Mouse (Mus musculus): ENCODE results near the gene Gab2.

Gab2 gene

DNA sequence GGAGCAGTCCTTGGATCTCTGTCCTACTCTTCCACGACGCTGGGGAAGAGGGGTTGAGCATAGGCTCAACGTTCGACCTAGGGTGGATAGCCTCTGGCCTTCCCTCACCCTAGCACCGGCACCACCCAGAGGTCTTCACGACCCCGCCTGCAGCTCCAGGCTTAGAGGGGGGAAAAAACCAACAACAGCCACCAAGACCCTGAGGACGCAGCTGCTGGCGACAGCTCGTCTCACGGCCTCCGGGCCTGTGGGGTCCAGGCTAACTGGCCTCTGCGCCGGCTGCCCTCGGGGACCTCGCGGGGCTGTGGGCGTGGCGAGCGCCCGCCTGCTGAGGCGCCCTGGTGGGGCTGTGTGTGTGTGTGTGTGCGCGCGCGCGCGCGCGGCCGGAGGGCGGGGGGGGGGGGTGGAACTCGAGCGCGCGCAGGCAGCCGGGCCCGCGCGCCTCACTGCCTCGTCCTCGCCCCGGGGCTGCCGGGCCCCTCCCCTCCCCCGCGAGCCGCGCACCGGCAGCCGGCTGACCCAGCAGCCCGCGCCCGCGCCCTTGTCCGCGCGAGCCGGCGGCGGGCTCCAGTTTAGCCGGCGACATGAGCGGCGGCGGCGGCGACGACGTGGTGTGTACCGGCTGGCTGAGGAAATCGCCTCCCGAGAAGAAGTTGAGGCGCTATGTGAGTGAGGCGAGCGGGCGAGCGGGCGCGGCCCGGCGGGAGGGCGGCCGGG lies at the start of gene Gab2:
TSS of gene Gab2 (plus strand) at position 345 of the 717 bp plus-strand sequence.
- peak; percentile 68 for DNase-seq (ENCODE audit: low spot score)

DNA sequence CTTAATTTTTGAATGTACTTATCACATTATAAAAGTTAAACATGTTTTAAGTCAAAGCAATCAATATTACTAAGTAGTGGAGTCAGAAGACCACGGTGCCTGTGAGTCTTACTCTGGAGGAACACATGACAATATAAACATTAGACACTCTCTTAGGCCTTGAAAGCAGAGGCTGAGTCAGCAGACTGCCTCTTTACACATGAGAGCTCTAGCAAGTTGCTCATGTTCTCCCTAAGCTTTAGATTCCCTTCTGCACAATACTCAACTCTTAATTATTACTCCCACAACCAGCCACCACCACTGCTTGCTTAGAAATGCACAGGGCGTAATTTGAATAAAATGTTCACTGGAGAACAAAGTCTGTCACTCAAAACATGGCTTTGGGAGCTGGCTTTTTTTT lies 49.0 kb upstream of the Gab2 start:
- DNase-seq (ENCODE audit: low spot score) = no peak

DNA sequence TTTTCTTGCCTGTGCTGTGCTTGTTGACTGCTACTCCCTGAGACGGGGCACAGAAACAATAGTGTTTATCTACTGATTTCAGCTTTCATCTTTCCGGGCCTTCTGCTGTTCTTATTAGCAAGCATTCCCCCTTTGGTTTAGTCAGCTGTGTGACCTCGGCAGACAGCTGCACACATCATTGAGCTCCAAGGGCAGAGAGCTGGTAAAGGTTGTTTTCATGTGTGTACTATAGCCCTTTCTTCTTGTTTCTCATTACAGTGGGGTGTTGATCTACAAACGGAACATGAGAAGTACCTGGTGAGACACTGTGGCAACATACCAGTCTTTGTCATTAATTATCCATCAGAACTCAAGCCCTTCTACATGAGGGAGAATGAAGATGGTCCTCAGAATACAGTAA lies 41.7 kb upstream of the Gab2 start:
- DNase-seq (ENCODE audit: low spot score) = no peak

DNA sequence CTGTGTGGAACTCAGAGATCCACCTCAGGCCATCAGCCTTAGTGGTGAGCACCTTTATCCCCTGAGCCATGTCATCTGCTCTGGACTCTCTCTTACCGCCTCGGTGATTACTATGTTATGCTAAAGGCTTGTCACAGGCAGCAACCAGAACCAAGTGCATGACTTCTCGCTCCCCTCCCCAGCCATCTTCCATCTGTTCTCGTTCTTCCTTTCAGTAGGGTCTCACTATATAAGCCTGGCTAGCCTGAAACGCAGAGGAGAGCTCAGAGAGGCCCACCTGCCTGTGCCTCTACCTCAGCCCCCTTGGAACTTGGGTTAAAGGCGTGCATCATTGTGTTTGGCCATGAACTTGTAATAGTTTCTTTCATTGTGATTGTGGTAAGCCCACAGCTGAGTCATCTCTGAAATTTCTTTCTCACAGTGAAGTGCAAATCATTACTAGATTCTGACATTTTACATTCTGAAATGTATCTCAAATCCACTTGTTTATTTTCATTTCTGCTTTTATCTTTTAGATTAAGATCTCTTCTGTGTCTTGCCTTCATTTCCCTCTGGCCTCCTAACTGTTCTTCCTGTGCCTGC lies 39.4 kb upstream of the Gab2 start:
- no peak for DNase-seq (ENCODE audit: low spot score)

DNA sequence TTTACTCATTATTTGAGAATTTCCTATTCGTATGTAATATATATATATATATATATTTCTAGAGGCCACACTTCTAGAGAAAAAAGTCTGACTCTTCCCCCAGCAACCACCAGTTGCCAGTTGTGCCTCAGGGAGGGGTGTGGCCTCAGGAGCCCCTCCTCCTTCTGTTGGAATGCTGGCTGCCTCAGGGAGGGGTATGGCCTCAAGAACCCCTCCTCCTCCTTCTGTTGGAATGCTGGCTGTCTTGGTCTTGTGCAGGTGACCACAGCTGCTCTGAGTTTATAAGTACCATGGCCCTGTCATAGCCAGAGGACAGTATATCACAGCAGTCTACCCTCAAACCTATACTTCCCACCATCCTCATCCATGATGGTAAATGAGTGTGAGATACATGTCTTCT lies 38.4 kb upstream of the Gab2 start:
- no peak for DNase-seq (ENCODE audit: low spot score)

DNA sequence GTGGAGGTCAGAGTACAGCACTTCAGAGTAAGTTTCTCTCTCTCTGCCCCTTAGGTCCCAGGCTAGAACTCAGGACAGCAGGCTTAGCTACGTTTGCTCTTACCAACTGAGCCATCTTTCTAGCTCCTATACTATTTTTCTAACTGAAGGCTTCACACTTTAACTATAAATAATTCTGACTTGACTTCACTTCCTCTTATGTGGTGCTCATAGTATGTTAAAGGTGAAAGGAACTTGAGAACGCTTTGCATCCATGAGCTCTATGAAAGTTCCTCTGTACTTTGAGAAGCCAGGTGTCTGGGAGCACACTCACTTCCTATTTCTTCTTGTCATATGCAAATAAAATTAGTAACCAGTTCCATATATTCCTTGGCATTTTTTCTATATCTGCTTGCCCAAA lies 20.4 kb upstream of the Gab2 start:
- no peak for DNase-seq (ENCODE audit: low spot score)

DNA sequence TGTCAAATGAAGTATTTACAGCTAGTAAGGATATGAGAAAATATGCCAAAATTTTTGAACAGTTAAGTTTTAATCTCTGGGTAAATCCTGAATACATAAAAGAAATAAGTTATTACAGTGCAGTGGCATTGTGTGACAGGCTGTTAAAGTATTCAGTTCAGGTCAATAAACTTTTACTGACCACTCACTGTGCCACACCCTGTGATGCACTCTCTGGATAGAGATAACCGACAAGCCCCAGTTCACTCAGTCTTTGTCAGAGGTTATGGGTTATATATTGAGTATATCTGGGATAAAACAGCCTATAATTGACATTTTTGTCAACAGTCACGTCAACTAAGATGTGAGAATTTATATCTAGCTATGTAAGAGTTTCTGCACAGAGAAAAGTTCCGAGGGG lies 9.9 kb upstream of the Gab2 start:
- no peak for DNase-seq (ENCODE audit: low spot score)

DNA sequence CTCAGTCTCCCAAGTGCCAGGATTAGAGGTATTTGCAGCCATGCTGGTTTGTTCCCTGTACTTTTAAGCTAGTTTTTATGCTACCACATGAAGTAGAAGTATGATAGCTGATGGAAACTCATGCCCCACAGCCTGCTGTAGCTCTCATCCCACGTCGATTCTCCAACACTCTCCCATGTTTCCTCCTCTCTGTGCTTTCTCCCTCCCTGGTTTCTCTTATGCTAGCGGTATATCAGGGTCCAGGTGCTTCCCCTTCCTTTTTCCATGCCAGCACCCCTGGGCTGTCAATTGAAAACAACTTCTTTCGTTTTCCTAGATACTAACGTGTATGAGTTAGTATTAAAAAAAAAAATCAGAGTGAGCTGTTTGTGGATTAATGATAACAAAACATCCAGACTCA lies 9.3 kb upstream of the Gab2 start:
- no peak for DNase-seq (ENCODE audit: low spot score)

DNA sequence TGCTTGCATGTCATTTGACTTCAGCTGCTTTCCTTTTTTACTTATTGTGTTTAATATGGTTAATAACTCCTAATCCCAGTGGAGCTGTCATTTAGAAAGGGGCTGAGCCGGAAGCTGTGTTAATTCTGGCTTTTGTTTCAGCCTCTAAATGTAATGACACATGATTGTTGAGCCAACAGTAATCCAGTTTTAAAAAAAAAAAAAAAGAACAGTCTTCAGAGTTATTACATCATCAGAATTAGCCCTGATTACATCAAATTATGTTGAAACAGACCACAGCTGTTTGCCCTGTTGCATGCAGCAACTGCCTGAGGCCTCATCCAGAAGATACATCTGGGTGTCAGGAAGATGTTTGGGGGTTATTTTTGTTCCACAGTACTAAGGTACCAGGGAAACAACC lies 6.4 kb upstream of the Gab2 start:
- DNase-seq (ENCODE audit: low spot score) = no peak

DNA sequence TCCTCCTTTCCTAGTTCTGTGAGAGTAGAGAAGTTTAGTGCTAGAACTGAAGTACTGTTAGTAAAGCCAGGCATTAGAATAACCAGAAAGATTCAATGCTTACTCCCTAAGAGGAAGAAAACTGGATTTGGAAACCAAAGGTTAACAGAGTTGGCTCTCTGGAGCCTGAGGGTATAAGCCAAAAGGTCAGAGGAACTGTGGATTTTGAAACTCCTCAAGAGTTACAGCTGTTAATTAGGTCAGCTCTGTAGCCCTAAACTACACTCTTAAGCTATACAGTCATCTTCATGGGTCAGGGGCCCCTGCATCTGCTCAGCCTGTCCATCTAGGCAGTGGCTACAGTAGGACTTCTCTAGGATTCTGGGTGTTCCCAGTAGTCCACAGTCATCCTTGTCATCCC lies 4.4 kb upstream of the Gab2 start:
- no peak for DNase-seq (ENCODE audit: low spot score)

DNA sequence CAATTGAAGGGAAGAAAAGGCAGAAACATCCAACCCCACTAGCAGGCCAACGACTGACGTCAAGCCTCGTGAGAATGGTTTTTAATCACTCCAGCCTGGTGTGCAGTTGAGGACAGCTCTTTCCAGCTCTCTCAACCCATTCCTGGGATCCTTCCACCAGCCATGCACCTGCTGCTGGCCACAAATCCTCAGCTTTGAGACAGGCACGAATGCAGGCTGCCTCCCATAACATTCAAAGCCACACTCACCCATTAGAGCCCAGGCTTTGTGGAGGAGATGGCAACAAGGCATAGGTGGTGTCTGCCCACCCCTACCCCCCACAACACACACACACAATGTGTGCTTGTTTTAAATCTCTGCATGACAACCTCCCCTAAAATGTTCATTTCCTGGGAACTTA lies 2.7 kb upstream of the Gab2 start:
- DNase-seq (ENCODE audit: low spot score) = no peak

DNA sequence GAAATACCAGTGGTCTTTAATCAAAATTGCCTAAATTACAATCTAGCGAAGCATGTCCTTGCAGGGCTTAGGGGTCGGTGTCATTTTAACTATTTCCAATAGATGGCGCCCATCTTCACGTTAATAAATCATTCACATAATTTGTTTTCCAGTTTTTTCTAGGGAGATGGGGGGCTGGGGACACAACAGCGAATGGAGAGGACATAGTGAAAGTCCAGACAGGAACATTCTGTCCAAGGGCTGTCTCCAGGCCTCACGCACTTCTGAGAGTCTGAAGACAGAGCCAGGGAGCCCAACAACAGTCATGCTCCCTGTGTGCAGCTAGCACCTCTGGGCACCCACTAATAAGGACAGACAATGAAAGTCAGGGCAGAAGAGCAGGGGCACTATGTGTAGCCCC lies 2.2 kb upstream of the Gab2 start:
- no peak for DNase-seq (ENCODE audit: low spot score)

DNA sequence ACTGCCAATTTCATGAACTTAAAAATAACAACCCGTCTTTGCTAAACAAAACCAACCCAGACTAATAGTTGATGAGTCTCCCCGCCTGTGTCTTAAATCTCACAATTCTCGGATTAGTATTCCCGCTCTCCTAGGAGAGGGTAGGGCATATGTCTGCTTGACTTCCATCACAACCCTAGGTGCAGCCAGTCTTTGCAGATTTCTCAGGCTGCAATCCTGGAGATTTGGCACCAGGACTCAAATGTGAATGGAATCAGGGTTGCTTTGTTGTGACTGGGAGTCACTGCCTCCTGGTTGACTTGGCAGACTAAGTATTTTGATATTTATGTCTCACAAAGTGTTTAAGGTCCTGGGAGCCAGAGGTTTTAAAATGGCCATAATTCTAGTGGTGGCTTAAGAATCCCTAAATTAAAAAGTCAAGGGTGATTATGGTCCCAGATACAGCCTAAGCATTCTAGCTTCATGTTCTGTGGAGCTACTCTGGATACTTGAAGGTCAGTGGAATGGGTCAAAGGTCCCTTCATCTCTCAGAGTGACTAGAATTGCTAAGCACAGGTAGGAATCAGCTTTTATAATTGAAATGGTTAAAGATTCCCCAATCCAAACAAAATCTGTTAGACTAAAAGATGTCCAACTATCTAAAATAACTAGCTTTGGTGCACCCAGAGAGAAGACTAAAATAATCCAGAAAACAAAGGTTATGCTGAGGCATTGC lies 1.6 kb upstream of the Gab2 start:
- no peak for DNase-seq (ENCODE audit: low spot score)

DNA sequence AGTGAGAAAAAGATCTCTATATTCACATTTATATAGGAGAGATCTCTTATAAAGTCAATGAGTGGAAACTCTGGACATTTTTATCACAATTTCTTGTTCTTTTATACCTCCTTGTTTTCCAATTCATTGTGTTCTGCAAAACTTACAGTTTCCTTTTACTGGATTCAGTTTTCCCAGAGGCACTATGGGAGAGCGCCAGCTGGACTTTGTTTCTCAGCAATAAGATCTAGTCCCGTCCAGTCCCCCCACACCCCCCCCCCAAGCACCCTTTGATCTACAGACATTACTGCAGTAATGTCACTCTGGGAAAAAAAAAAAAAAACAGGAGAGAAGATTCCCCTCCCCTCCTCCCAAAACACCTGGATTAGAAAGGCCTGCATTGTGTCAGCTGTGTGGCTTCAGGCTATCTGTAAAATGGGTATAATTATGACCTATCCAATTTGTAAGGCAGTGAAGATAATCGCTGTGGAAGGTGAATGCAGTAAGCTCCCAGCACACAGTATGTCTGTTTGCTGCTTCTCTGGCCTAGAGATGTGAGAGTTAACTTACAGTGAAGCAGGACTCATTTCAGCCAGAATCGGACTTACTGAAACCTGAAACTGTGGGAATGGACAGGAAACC lies 655 bp upstream of the Gab2 start:
- DNase-seq (ENCODE audit: low spot score) = no peak

DNA sequence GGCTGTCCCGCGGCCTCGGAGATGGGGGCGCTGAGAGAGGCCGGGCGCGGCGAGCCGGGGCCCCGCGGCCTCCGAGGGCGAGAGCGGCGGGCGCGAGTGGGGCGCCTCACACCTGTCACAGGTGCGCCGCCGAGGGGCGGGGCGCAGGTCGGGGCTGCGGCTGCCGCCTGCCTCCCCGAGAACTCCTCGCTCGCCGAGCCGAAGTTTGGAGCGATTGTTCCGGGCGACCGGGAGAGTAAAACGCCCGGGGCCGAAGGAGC lies 503 bp downstream of the Gab2 start:
- DNase-seq (ENCODE audit: low spot score) = no peak

DNA sequence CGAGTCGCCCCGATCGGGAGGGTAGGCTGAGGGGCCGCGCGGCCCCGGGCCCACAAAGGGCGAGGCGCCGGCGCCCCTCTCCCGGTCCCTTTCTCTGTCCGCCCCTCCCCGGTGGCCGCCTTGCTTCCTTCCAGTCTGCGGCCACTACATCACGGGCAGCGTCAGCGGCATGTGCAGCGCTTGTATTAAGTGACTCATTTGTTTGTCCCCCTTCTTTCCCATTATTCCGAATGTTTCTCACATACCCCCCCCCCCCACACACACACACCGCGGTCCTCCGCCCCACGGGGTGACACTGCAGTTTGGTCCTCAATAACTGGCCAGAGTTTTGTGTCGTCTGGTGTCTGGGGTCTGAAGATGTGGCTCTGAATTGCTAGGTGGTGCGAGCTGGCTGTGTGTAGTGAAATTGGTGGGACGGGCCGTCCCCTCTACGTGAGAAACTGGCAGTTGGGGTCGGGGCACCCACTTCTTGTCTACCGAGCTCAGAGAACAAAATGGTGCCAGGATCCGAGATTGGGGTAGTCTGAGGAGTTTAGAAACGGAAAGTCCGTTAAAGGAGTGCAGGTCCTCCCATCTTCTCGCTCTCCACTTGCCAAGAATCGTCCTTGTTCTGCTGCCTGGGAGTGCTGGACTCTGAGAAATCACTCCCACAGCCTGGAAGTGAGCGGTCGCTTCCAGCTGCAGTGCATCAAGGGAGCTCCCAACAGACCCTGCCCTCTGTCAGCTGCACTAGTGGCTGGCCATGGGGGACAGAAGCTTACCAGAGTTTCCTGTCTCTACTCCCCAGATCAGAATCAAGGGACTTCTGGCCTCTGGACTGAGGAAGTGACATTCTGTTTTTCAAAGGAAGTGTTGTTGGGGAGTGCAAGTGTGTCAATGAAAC lies 1.1 kb downstream of the Gab2 start:
- peak; percentile 71 for DNase-seq (ENCODE audit: low spot score)

DNA sequence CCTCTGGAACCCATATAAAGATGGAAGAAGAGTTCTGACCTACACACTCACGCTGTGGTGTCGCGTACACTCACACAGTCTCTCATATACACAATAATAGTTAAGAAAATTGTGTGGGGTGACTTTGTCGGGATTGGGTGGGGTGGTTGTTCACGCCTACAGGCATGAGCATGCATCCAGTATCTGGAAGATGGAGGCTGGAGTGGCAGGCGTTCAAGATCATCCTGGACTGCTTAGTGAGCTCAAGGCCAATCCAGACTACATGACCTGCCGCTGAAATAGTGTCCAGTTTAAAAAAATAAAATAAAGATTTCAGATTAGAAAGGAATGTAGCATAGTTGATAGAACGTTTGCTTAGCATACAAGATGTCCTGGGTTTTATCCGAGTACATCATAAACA lies 2.2 kb downstream of the Gab2 start:
- peak; percentile 37 for DNase-seq (ENCODE audit: low spot score)

DNA sequence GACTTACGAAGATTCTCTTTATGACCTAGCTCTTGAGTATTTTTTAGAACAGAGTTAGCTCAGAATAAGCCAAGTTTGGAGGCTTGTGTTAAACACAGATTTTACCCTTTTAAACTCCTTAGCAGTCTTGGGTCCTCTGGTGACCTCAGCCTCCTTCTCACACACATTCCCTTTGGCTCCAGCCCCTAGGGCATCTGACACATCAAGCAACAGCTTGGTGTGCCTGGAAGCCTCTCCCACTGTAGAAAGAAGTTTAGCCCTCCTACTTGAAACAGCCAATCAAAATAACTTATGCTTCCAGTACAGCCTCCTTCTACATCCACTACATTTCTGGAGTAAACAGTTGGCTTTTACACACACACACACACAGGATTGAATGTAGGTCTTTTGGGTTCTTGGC lies 2.8 kb downstream of the Gab2 start:
- no peak for DNase-seq (ENCODE audit: low spot score)

DNA sequence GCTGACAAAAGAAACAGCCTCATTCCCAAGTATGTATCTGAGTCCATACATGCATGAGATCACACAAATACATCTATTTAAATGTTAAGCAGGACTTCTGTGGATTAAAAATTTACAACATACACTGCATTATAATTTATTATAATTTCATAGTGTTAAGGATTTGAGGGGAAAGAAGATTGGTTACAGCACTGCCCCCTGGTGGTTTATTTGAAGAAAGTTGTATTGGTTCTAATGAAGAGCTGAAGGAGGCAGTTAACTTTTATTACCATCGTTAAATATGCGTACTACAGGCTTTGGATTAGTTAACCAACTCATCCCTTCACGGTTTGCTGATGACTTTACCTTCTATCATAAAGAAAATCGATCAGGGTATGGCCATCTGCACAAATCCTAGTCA lies 3.9 kb downstream of the Gab2 start:
- DNase-seq (ENCODE audit: low spot score) = no peak

DNA sequence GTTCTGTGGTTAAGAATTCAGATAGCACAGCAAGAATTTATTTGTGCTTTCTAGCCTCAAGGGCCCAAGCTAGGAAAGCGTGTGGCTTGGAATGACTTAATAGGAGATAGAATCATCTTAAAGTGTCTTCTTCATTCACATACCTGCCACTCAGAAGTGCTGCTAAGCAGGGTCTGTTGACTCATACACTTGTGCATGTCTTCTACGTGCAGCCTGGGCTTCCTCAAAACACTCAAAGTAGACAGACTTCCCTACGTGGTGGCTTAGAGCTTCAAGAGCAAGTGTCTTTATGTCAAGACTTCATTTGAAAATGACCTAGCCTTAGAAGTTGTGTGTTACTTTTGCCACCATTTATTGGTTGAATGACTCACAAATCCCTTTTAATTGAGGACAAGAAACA lies 12.9 kb downstream of the Gab2 start:
- no peak for DNase-seq (ENCODE audit: low spot score)

DNA sequence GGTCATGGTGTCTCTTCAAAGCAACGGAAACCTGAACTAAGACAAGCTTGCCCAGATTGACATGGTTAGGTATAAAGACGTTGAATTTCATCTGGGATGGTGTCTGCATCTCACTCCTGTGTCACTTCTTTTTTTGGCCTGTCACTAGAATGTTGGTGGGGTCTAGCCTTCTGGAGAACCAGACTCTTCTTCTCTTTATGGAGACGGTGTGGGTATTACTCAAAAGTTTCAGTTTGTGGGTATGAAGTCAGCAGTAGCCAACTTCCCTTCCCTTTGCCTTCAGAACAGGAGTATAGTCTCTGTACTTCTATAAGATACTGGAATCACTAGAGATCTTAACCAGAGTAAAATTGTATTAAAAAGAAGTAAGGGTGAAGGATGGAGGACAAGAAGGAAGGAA lies 26.7 kb downstream of the Gab2 start:
- DNase-seq (ENCODE audit: low spot score) = no peak

DNA sequence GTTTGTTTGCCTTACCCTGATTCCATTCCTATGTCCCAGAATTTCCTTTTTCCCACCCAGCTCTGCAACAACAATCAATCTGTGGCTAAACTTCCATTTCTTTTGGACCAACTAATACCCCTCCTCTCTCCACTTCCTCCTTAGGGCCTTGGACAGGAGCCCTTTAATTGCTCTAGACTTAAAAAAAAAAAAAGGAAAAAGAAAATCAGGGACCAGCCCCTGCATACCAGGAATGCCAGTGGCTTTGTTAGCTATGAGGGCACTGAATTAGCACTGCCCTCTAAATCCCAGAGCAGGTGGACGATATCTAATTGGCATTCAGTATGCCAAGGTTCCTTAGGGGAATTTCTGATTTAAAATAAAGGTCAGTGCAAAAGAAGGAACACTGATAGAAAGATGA lies 47.6 kb downstream of the Gab2 start:
- DNase-seq (ENCODE audit: low spot score) = no peak

DNA sequence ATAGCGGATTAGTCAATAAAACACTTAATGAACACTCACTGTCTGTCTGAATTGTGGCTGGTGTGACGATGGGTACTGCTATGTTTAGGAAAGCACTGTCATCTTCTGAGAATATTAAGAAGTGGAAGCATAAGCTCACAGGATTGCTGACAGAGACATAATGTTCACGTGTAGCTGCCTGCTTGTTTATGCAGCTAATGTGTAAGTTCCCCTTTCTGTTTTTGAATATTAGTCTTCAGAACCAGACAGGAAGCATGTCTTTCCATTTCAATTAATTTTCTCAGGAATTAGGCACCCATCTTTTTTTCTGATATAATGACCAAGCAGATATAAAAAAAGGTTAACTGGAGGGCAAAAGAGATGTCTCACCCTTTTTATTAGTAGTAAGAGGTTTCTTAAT lies 55.1 kb downstream of the Gab2 start:
- DNase-seq (ENCODE audit: low spot score) = no peak

All from urinary bladder, postnatal 14 days (tissue).